Mouse (Mus musculus): Measurements from ENCODE around the gene Gtf2ird2. TPM values are rescaled to one million over a fixed set of nuclear protein-coding genes. Genes with fewer than 3 reads are reported as not detected.

Gene Gtf2ird2
- polyA plus RNA-seq, 1 experiment from 2014 or later: 8.4 TPM

- Histone ChIP-seq H3K4me3 (no peak overlapping the region), H3K27me3 (no peaks in the 10 kb centered on the region), H3K9me3 (no peaks in the 10 kb centered on the region), H3K9ac (no peak overlapping the region), H3K4me2 (no peak overlapping the region), H3K36me3 (peaks cover 67% of the 10 kb centered on the region), H3K4me1 (peaks cover 4% of the 10 kb centered on the region; the same call in 1 of the 2 replicates), H3K27ac (no peak overlapping the region)
- 86% methylated on average over 7 of the region's 7 CpGs for WGBS
- ATAC-seq (ENCODE audit: insufficient number of reproducible peaks, low FRiP score, low TSS enrichment, low read depth): no peak
Observed at GRCm38 (mm10) chr5:134166642-134167041, 17.2 kb upstream of the Gtf2ird2 start.

GRCm38 (mm10) chr5:134168033-134168432, 15.8 kb upstream of the Gtf2ird2 start:
- Histone ChIP-seq H3K36me3 (peaks cover 65% of the 10 kb centered on the region), H3K27ac (no peak overlapping the region), H3K9me3 (no peaks in the 10 kb centered on the region), H3K9ac (no peak overlapping the region), H3K27me3 (no peaks in the 10 kb centered on the region), H3K4me1 (peaks cover 4% of the 10 kb centered on the region; the same call in 1 of the 2 replicates), H3K4me2 (no peak overlapping the region), H3K4me3 (no peak overlapping the region)
- WGBS: 83% methylated on average over 9 of the region's 9 CpGs
- no peak for ATAC-seq (ENCODE audit: insufficient number of reproducible peaks, low FRiP score, low TSS enrichment, low read depth)

DNA sequence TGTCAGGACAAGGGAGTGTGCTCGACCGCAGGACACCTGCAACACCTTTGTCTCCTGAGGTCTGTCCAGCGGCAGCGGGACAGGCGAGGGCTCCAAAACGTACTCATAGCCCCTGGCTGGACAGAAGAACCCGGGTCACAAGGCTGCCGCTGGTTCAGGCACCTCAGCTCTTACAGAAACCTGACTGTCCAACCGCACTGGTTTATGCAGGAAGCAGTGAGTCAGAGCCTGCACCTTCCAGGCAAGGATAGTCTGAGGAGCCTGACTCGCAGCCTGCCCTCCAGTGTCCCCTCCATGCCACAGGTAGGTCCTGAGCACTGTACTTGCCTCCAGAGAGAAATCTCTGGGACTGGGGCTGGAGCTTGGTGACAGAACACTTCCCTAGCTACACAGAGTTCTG, 14.6 kb upstream of the Gtf2ird2 start:
- H3K4me1 ChIP-seq: peaks cover 4% of the 10 kb centered on the region; the same call in 1 of the 2 replicates
- H3K4me2 ChIP-seq: no peak overlapping the region
- no peak overlapping the region for H3K27ac ChIP-seq
- H3K9me3 ChIP-seq: no peaks in the 10 kb centered on the region
- H3K27me3 ChIP-seq: no peaks in the 10 kb centered on the region
- no peak for ATAC-seq (ENCODE audit: insufficient number of reproducible peaks, low FRiP score, low TSS enrichment, low read depth)
- H3K4me3 ChIP-seq: no peak overlapping the region
- 89% methylated on average over 10 of the region's 10 CpGs for WGBS
- H3K36me3 ChIP-seq: peaks cover 56% of the 10 kb centered on the region
- H3K9ac ChIP-seq: no peak overlapping the region

DNA sequence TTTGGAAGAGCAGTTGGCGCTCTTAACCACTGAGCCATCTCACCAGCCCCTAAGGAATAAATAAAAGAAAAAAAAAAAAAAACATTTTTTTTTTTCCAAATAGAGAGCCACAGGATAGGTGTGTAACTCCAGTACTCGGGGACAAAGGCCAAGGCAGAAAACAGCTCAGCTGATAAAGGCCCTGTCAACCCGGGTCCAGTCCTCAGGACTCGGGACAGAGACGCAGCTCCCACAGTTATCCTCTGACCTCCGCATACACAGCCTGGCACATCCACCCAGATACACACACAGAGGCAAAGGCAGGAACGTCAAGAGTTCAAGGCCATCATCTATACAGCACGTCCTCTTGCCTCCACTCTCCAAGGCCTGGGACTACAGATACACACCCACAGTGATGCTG, 13.7 kb upstream of the Gtf2ird2 start:
- Histone ChIP-seq H3K9me3 (no peaks in the 10 kb centered on the region), H3K36me3 (peaks cover 52% of the 10 kb centered on the region), H3K9ac (no peak overlapping the region), H3K27ac (no peak overlapping the region), H3K4me2 (no peak overlapping the region), H3K4me3 (no peak overlapping the region), H3K27me3 (no peaks in the 10 kb centered on the region), H3K4me1 (peaks cover 6% of the 10 kb centered on the region)
- 96% methylated on average over 8 of the region's 8 CpGs for WGBS
- ATAC-seq (ENCODE audit: insufficient number of reproducible peaks, low FRiP score, low TSS enrichment, low read depth): no peak

DNA sequence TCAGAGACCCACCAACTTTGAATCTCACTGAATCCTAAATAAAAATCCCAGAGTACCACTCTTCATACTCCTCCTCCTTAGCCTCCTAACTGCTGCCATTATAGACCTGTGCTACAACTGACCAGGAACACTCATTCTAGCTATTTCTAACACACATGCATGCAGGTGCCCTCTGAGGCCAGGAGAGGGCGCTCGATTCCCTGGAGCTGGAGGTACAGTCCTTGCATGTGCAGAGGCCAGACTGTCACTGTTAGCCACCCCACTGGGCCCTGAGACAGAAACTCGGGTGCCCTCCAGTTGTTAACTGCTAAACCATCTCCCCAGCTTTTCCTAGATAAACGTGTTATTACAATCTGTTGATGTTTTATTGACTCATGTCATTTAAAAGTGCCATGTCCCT, 10.6 kb upstream of the Gtf2ird2 start:
- no peak overlapping the region for H3K4me2 ChIP-seq
- no peak for ATAC-seq (ENCODE audit: insufficient number of reproducible peaks, low FRiP score, low TSS enrichment, low read depth)
- peaks cover 14% of the 10 kb centered on the region for H3K4me1 ChIP-seq
- peaks cover 33% of the 10 kb centered on the region for H3K36me3 ChIP-seq
- no peak overlapping the region for H3K27ac ChIP-seq
- WGBS: 41% methylated on average over 4 of the region's 4 CpGs
- no peak overlapping the region for H3K4me3 ChIP-seq
- H3K9ac ChIP-seq: no peak overlapping the region
- H3K27me3 ChIP-seq: no peaks in the 10 kb centered on the region
- H3K9me3 ChIP-seq: no peaks in the 10 kb centered on the region

DNA sequence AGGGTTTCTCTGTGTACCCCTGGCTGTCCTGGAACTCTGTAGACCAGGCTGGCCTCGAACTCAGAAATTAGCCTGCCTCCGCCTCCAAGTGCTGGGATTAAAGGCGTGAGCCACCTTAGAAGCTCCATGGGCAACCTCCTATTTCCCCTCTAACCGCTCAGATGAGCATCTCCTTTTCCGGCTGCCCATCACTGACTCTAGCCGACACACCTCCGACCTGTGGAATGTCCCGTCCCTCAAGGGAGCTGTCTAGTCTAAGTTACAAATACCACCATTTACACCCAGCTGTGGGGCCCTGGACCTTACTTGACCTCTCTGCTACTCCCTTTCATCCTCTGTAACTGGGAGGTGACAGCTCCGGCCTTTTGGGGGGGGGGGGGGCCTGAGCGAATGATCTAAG, 8.1 kb upstream of the Gtf2ird2 start:
- no peak for ATAC-seq (ENCODE audit: insufficient number of reproducible peaks, low FRiP score, low TSS enrichment, low read depth)
- no peaks in the 10 kb centered on the region for H3K27me3 ChIP-seq
- H3K36me3 ChIP-seq: peaks cover 19% of the 10 kb centered on the region; the same call in 1 of the 2 replicates
- peak overlapping the region; percentile 86 for H3K4me3 ChIP-seq
- peaks cover 16% of the 10 kb centered on the region for H3K4me1 ChIP-seq
- H3K9ac ChIP-seq: peak overlapping the region; percentile 68
- H3K4me2 ChIP-seq: peak overlapping the region; percentile 82
- 6% methylated on average over 10 of the region's 10 CpGs for WGBS
- H3K9me3 ChIP-seq: no peaks in the 10 kb centered on the region
- H3K27ac ChIP-seq: peak overlapping the region; percentile 81

DNA sequence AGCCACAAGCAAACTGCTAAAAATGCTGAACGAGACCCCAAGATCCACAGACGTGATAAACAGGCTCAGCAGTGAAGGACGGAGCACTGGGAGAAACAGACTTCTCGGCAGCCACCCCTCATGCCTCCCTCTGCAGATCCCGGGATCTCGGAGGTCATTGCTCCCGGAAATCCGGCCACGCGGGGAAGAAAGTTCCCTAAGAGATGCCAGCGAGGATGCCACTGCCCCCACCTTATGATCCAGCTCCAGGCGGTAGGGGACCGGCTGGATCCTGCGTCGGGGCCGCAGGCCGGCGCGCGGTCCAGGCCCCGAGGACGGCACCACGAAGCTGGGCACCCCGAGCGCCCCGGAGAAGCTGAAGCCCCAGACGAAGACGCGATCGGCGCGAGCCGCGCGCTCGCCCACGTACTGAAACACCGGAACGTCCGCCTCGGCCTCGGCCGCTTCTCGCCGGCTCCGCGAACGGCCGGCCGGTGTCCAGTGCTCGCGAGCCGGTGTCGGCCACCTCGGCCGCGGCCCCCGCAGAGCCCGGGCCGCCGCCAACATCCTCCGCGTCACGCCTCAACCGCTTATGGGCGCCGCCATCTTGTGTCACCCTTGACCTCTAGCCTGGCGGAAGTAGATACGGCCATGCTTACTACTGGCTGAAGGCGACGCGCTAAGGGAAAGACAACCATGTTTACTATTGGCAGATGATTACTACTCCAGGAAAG, 7.5 kb upstream of the Gtf2ird2 start, which contains the start of gene Rcc1l:
TSS of gene Rcc1l (minus strand) at position 606 of the 713 bp plus-strand sequence.
- no peaks in the 10 kb centered on the region for H3K9me3 ChIP-seq
- ATAC-seq (ENCODE audit: insufficient number of reproducible peaks, low FRiP score, low TSS enrichment, low read depth): peak; percentile 81
- H3K36me3 ChIP-seq: peaks cover 14% of the 10 kb centered on the region; the same call in 1 of the 2 replicates
- H3K9ac ChIP-seq: peak within 1 kb of the TSS; percentile 68
- peaks cover 18% of the 10 kb centered on the region for H3K4me1 ChIP-seq
- H3K27ac ChIP-seq: peak within 1 kb of the TSS; percentile 81
- under 1% methylated on average over 57 of the region's 72 CpGs for WGBS
- peak within 1 kb of the TSS; percentile 86 for H3K4me3 ChIP-seq
- H3K27me3 ChIP-seq: no peaks in the 10 kb centered on the region
- peak within 1 kb of the TSS; percentile 82 for H3K4me2 ChIP-seq

DNA sequence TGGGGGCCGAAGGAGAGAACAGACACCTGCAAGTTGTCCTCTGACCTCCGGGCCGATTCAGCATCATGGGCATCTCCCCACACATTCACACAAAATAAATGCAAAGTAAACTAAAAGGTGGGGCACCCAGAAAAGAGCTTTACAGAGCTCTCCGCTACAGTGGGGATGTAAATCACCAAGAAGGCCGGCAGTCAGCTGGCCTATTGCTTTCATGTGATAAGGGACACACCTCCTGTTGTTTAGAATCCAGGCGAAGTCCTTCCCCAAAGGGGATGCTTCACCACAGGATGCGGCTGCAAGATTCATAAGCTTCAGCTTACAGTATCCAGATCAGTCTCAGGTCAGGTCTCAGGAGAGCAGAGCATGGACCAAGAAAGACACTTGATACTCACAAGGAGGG, 5.3 kb upstream of the Gtf2ird2 start:
- no peak overlapping the region for H3K4me2 ChIP-seq
- ATAC-seq (ENCODE audit: insufficient number of reproducible peaks, low FRiP score, low TSS enrichment, low read depth): no peak
- H3K4me1 ChIP-seq: peaks cover 33% of the 10 kb centered on the region
- no peaks in the 10 kb centered on the region for H3K27me3 ChIP-seq
- WGBS: 71% methylated on average over 7 of the region's 7 CpGs
- H3K27ac ChIP-seq: no peak overlapping the region
- H3K9ac ChIP-seq: no peak overlapping the region
- H3K4me3 ChIP-seq: no peak overlapping the region
- no peaks in the 10 kb centered on the region for H3K9me3 ChIP-seq
- H3K36me3 ChIP-seq: no peaks in the 10 kb centered on the region

- 21% methylated on average over 7 of the region's 7 CpGs for WGBS
- no peak overlapping the region for H3K4me2 ChIP-seq
- H3K4me1 ChIP-seq: peaks cover 31% of the 10 kb centered on the region
- no peak overlapping the region for H3K4me3 ChIP-seq
- H3K9me3 ChIP-seq: no peaks in the 10 kb centered on the region
- no peak for ATAC-seq (ENCODE audit: insufficient number of reproducible peaks, low FRiP score, low TSS enrichment, low read depth)
- no peaks in the 10 kb centered on the region for H3K36me3 ChIP-seq
- no peak overlapping the region for H3K9ac ChIP-seq
- H3K27me3 ChIP-seq: no peaks in the 10 kb centered on the region
- no peak overlapping the region for H3K27ac ChIP-seq
Observed at GRCm38 (mm10) chr5:134179871-134180270, 3.9 kb upstream of the Gtf2ird2 start.

- Histone ChIP-seq H3K9me3 (no peaks in the 10 kb centered on the region), H3K9ac (no peak overlapping the region), H3K27me3 (no peaks in the 10 kb centered on the region), H3K4me2 (no peak overlapping the region), H3K36me3 (no peaks in the 10 kb centered on the region), H3K27ac (no peak overlapping the region), H3K4me1 (peaks cover 21% of the 10 kb centered on the region), H3K4me3 (no peak overlapping the region)
- no peak for ATAC-seq (ENCODE audit: insufficient number of reproducible peaks, low FRiP score, low TSS enrichment, low read depth)
- 59% methylated on average over 3 of the region's 3 CpGs for WGBS
Observed at GRCm38 (mm10) chr5:134182172-134182571, 1.6 kb upstream of the Gtf2ird2 start.

- WGBS: 62% methylated on average over 4 of the region's 4 CpGs
- no peaks in the 10 kb centered on the region for H3K27me3 ChIP-seq
- no peaks in the 10 kb centered on the region for H3K36me3 ChIP-seq
- H3K9me3 ChIP-seq: no peaks in the 10 kb centered on the region
- H3K27ac ChIP-seq: peak overlapping the region; percentile 3; the same call in 1 of the 2 replicates
- H3K9ac ChIP-seq: no peak overlapping the region
- peaks cover 21% of the 10 kb centered on the region for H3K4me1 ChIP-seq
- H3K4me3 ChIP-seq: peak overlapping the region; percentile 74
- ATAC-seq (ENCODE audit: insufficient number of reproducible peaks, low FRiP score, low TSS enrichment, low read depth): no peak
- H3K4me2 ChIP-seq: peak overlapping the region; percentile 67
Observed at GRCm38 (mm10) chr5:134182735-134183134, 1.1 kb upstream of the Gtf2ird2 start.

DNA sequence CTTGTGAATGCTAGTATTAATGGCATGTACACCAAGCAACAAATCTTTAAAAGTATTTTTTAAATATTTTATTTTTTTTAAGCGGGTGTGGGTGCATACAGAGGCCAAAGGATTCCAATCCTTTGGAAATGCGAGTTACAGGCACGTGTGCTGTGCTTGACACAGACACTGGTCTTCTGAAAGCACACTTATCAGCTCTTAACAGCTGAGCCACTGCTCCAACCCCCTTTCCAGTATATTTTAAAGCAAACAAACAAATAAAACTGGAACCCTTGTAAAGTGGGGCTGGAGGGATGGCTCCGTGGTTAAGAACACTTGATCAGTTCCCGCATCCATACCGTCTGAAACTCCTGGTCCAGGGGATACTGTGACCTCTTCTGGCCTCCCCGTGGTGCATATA, 657 bp upstream of the Gtf2ird2 start:
- H3K36me3 ChIP-seq: no peaks in the 10 kb centered on the region
- 45% methylated on average over 7 of the region's 7 CpGs for WGBS
- H3K4me3 ChIP-seq: peak overlapping the region; percentile 74
- H3K4me2 ChIP-seq: peak overlapping the region; percentile 67
- H3K27me3 ChIP-seq: no peaks in the 10 kb centered on the region
- H3K4me1 ChIP-seq: peaks cover 21% of the 10 kb centered on the region
- H3K9me3 ChIP-seq: no peaks in the 10 kb centered on the region
- peak overlapping the region; percentile 93 for H3K27ac ChIP-seq
- no peak for ATAC-seq (ENCODE audit: insufficient number of reproducible peaks, low FRiP score, low TSS enrichment, low read depth)
- H3K9ac ChIP-seq: peak overlapping the region; percentile 76

Data from limb, embryonic 15.5 days (tissue).